Mouse (Mus musculus) intestine, embryonic 16.5 days (tissue): ENCODE results near the gene Tmem119. TPM values are rescaled to one million over a fixed set of nuclear protein-coding genes. Genes with fewer than 3 reads are reported as not detected.
"Not testable (repeated sequence)": the region's sequence is repeated elsewhere in the genome, so short reads cannot be mapped to it uniquely, and the experiment has no call there.

Experiments
- ATAC-seq: fragments of 200-750 bp; cut with Nextera tagmentation; 2 replicates; pipeline ENCODE4 v1.8.0; 2017; ENCODE audit warnings: moderate TSS enrichment, moderate library complexity
- H3K27ac ChIP-seq: fragments of 300-500 bp; sonication (generic); 2 replicates; pipeline ENCODE4 v1.5.1; 2014; ENCODE audit warnings: mild to moderate bottlenecking, low read length
- H3K27me3 ChIP-seq: fragments of 300-500 bp; sonication (generic); replicated peaks from 2 replicates; pipeline ENCODE4 v1.6.1; 2014; ENCODE audit warnings: low read length, control low read depth, mixed read lengths; ENCODE audit not compliant: control insufficient read depth, insufficient read depth
- H3K36me3 ChIP-seq: fragments of 300-500 bp; sonication (generic); 2 replicates; pipeline ENCODE4 v1.6.1; 2014; ENCODE audit warnings: low read length, control low read depth; ENCODE audit not compliant: control insufficient read depth, insufficient read depth
- H3K4me1 ChIP-seq: fragments of 300-500 bp; sonication (generic); 2 replicates; pipeline ENCODE4 v1.6.1; 2014; ENCODE audit warnings: low read length, control low read depth, mixed read lengths; ENCODE audit not compliant: control insufficient read depth, insufficient read depth
- H3K4me2 ChIP-seq: fragments of 300-500 bp; sonication (generic); 2 replicates; pipeline ENCODE4 v1.6.1; 2014; ENCODE audit warnings: low read depth, low read length, control low read depth
- H3K4me3 ChIP-seq: fragments of 300-500 bp; sonication (generic); 2 replicates; pipeline ENCODE4 v1.5.1; 2014; ENCODE audit warnings: mild to moderate bottlenecking, low read length
- H3K9ac ChIP-seq: fragments of 300-500 bp; sonication (generic); 2 replicates; pipeline ENCODE4 v1.6.1; 2014; ENCODE audit warnings: low read depth, low read length
- H3K9me3 ChIP-seq: fragments of 300-500 bp; sonication (generic); 2 replicates; pipeline ENCODE4 v1.6.1; 2016; ENCODE audit warnings: low read length, control low read depth; ENCODE audit not compliant: control insufficient read depth
- WGBS: fragments of 180-500 bp; shearing (Covaris S2); extraction: QIAGEN DNeasy Blood & Tissue Kit; methylation state at CpG from one replicate; pipeline ENCODE4 v1.1.7; 2014; 5-methylcytosine and 5-hydroxymethylcytosine counted together
- polyA plus RNA-seq: library from polyadenylated mRNA; unstranded; fragments of >200 nt; fragmentation: Nextera tagmentation; extraction: Ambion mirVana; gene quantifications from 2 replicates; pipeline ENCODE4 v1.2.1, GENCODE M21; 2015

Tmem119 gene
- polyA plus RNA-seq, 1 experiment from 2014 or later, result 63.7 TPM

DNA sequence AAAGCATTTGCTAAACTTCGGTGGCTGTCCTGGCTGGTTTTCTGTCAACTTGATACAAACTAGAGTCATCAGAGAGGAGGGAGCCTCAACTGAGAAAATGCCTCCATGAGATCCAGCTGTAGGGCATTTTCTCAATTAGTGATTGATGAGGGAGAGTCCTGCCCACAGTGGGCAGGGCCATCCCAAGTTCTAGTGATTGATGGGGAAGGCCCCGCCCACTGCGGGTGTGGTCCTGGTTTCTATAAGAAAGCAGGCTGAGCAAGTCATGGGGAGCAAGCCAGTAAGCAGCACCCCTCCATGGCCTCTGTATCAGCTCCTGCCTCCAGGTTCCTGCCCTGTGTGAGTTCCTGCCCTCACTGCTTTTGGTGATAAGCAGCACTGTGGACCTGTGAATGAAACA is 16.2 kb downstream of the Tmem119 start:
- not testable (repeated sequence) for H3K4me2 ChIP-seq, H3K4me3 ChIP-seq, H3K9me3 ChIP-seq, H3K27me3 ChIP-seq, H3K36me3 ChIP-seq
- peak overlapping the region; percentile 89 for H3K27ac ChIP-seq
- peak overlapping the region; percentile 42; the same call in 1 of the 2 replicates for H3K9ac ChIP-seq
- 29% methylated on average over 3 of the region's 3 CpGs for WGBS
- peak; percentile 12; the same call in 1 of the 2 replicates for ATAC-seq
- H3K4me1 ChIP-seq, result peaks cover 15% of the 10 kb centered on the region

DNA sequence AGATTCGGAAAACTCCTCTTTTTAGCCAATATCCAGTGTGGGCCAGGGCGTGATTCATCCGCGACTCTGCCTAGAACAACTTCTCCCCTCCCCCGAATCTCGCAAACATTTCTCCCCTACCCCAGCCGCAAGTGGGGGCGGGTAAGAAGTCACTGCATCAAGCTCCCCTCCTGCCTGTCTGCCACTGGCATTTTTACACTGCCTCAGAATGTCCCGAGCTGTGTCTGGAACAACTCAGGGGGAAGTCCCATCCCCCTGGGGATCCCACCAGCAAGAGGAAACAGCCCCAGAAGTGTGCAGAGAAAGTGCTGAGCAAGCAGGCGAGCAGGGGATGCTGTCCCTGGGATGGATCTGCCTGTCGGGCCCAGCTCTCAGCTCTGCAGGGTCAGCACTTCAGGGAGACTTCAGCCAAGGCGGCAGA is 16.7 kb downstream of the Tmem119 start:
- peak overlapping the region; percentile 42; the same call in 1 of the 2 replicates for H3K9ac ChIP-seq
- 8% methylated on average over 12 of the region's 12 CpGs for WGBS
- ATAC-seq, result peak; percentile 79

DNA sequence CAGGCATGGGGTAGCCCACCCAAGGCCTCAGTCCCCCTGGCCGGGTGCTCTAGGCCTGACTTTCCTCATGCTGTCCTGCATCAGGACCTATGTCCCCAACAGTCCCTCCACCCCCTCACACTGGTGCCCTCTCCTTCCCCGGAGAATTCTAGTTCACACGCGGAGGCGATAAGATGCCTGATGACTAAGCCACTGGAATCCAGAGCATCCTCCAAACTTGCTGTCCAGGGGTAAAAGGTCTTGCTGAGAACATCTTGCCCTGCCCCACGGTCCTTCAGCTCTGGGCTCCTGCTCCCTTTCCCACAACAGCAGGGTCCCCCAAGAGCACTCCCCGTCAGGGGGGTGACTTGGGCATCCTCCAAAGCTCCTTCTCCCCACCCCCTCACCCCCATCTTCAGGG is 17.7 kb downstream of the Tmem119 start:
- Histone ChIP-seq H3K4me3 (no peak overlapping the region), H3K9ac (no peak overlapping the region), H3K9me3 (no peaks in the 10 kb centered on the region), H3K27me3 (no peaks in the 10 kb centered on the region), H3K4me1 (peaks cover 6% of the 10 kb centered on the region), H3K4me2 (no peak overlapping the region), H3K36me3 (no peaks in the 10 kb centered on the region), H3K27ac (peak overlapping the region; percentile 89)
- WGBS, result 81% methylated on average over 7 of the region's 7 CpGs
- ATAC-seq, result no peak

More for the DNA sequence above, 16.7 kb downstream of the Tmem119 start:
- no peaks in the 10 kb centered on the region for H3K27me3 ChIP-seq
- H3K4me2 ChIP-seq, result no peak overlapping the region
- peaks cover 10% of the 10 kb centered on the region for H3K4me1 ChIP-seq
- 0 out of 2 replicates have a peak overlapping the region, but pooled peaks have one; percentile 7 for H3K4me3 ChIP-seq
- no peaks in the 10 kb centered on the region for H3K9me3 ChIP-seq
- H3K27ac ChIP-seq, result peak overlapping the region; percentile 89
- H3K36me3 ChIP-seq, result no peaks in the 10 kb centered on the region

DNA sequence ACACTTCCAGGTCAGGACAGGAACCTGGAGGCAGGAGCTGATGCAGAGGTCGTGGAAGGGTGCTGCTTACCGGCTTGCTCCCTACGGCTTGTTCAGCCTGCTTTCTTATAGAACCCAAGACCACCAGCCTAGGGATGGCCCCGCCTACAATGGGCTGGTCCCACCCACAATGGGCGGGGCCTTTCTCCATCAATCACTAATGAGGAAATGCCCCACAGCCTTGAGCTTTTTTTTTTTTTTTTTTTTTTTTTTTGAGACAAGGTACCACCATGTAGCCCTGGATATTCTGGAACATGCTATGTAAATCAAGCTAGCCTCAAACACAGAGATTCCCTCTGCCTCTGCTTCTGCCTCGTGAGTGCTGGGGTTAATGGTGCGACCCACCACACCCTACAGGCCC is 18.4 kb downstream of the Tmem119 start:
- H3K4me3 ChIP-seq, result no peak overlapping the region
- H3K27me3 ChIP-seq, result no peaks in the 10 kb centered on the region
- no peak overlapping the region for H3K9ac ChIP-seq
- H3K27ac ChIP-seq, result no peak overlapping the region
- H3K4me1 ChIP-seq, result peaks cover 6% of the 10 kb centered on the region
- WGBS, result 82% methylated on average over 7 of the region's 7 CpGs
- ATAC-seq, result no peak
- H3K9me3 ChIP-seq, result no peaks in the 10 kb centered on the region
- H3K4me2 ChIP-seq, result no peak overlapping the region
- peaks cover 4% of the 10 kb centered on the region; the same call in 1 of the 2 replicates for H3K36me3 ChIP-seq

DNA sequence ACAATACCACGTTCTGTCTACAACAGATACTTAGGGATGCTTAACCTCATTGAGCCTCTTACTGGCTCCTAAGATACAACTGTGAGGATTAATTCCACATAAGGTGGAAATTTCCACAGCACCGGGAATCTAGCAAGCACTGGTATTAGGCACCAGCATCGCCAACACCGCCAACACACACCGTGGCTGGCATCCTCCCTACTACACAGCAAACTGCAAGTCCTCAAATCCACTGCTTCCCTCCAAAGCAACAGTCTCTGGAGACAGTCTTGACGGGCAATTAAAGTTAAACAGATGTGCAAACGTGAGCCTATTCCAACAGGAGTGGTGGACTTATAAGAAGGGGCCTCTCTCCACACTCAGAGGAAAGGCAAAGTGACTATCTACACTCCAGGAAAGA is 19.1 kb downstream of the Tmem119 start:
- Histone ChIP-seq H3K9ac (no peak overlapping the region), H3K4me3 (no peak overlapping the region), H3K27ac (no peak overlapping the region), H3K9me3 (no peaks in the 10 kb centered on the region), H3K4me1 (peaks cover 6% of the 10 kb centered on the region), H3K27me3 (no peaks in the 10 kb centered on the region), H3K36me3 (peaks cover 4% of the 10 kb centered on the region; the same call in 1 of the 2 replicates), H3K4me2 (no peak overlapping the region)
- ATAC-seq, result no peak
- 67% methylated on average over 7 of the region's 7 CpGs for WGBS

DNA sequence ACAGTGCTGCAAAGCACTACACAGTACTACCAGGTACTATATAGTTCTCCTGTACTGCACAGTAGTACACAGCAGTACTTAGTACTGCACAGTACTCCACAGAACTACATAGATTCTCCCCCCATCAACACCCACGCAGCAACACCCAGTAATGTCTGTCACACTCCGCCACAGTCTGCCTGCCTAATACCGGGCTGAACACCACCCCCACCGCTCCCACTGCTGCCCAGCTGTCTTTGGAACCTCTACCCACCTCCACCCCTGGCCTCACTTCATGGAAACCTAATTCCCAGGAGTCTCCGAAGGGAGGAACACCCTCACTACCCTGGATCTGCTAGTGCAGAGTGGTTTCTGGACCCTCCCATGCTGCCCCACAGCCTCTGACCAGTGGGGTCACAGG is 19.6 kb downstream of the Tmem119 start:
- Histone ChIP-seq H3K9me3 (no peaks in the 10 kb centered on the region), H3K4me1 (peaks cover 6% of the 10 kb centered on the region), H3K27me3 (no peaks in the 10 kb centered on the region), H3K4me2 (no peak overlapping the region), H3K9ac (no peak overlapping the region), H3K27ac (no peak overlapping the region), H3K36me3 (peaks cover 8% of the 10 kb centered on the region), H3K4me3 (no peak overlapping the region)
- no peak for ATAC-seq
- 86% methylated on average over 5 of the region's 5 CpGs for WGBS

DNA sequence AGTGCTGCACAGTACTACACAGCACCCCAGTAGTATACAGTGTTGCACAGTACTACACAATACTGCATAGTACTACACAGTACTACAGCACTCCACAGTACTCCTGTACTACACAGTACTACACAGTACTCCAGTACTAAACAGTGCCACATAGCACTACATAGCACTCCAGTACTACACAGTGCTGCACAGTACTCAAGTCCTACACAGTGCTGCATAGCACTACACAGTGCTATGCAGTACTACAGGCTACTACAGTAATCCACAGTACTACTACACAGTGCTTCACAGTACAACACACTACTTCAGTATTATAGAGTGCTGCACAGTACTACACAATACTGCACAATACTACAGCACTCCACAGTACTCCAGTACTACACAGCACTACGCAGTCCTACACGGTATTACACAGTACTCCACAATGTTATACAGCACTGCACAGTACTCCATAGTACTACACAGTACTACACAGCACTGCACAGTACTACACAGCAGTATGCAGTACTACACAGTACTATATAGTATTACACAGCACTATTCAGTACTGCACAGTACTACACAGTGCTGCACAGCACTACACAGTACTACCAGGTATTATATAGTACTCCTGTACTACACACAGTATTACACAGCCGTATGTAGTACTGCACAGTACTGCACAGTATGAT is 20.1 kb downstream of the Tmem119 start:
- no peak for ATAC-seq
- 94% methylated on average over 3 of the region's 3 CpGs for WGBS
- H3K9ac ChIP-seq, result no peak overlapping the region
- no peak overlapping the region for H3K27ac ChIP-seq
- H3K36me3 ChIP-seq, result peaks cover 12% of the 10 kb centered on the region
- no peaks in the 10 kb centered on the region for H3K9me3 ChIP-seq
- no peaks in the 10 kb centered on the region for H3K27me3 ChIP-seq
- H3K4me1 ChIP-seq, result peaks cover 6% of the 10 kb centered on the region
- no peak overlapping the region for H3K4me3 ChIP-seq
- no peak overlapping the region for H3K4me2 ChIP-seq

DNA sequence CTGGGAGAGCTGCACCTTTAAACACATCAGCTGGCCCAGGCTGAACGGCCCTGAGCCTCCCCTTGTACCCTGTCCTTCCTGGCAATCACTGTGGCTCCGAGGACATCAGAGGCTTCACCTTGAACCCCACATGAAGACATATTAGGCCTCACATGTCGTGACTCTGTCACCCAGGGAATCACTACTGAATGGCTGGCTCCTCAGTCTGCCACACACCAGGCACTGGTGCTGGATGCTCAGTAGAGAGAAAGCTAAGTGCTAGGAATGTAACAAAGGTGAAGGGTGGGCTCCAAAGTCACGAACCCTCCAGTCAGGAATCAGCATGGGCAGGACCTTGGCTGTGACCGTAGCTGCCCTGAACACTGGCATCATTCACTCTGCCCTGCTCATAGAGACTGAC is 20.7 kb downstream of the Tmem119 start:
- peaks cover 6% of the 10 kb centered on the region for H3K4me1 ChIP-seq
- H3K9me3 ChIP-seq, result no peaks in the 10 kb centered on the region
- no peak overlapping the region for H3K27ac ChIP-seq
- no peak overlapping the region for H3K4me2 ChIP-seq
- H3K36me3 ChIP-seq, result peaks cover 17% of the 10 kb centered on the region
- no peak for ATAC-seq
- 80% methylated on average over 5 of the region's 5 CpGs for WGBS
- no peak overlapping the region for H3K9ac ChIP-seq
- no peak overlapping the region for H3K4me3 ChIP-seq
- H3K27me3 ChIP-seq, result no peaks in the 10 kb centered on the region

DNA sequence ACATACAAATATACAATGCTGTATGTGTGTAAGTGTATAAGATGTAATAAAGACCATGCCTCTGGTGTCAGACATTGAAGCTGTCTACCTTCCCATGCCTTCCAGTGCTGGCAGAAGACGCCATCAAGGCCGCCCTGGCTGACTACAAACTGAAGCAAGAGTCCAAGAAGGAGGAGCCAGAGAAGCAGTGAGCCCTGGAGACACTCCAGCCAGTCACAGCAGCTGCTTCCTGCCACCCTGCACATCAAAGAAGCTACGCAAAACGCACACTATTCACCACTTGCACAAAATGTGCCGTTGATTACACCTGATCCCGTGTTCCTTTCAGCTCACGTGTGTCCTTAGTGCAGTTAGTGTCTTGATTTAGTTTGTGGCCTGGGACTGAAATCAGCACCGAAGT is 22.6 kb downstream of the Tmem119 start:
- Histone ChIP-seq H3K36me3 (peaks cover 17% of the 10 kb centered on the region), H3K4me1 (peaks cover 11% of the 10 kb centered on the region)
- not testable (repeated sequence) for H3K4me2 ChIP-seq, ATAC-seq, H3K4me3 ChIP-seq, H3K9ac ChIP-seq, H3K9me3 ChIP-seq, H3K27me3 ChIP-seq, H3K27ac ChIP-seq
- 86% methylated on average over 8 of the region's 8 CpGs for WGBS

DNA sequence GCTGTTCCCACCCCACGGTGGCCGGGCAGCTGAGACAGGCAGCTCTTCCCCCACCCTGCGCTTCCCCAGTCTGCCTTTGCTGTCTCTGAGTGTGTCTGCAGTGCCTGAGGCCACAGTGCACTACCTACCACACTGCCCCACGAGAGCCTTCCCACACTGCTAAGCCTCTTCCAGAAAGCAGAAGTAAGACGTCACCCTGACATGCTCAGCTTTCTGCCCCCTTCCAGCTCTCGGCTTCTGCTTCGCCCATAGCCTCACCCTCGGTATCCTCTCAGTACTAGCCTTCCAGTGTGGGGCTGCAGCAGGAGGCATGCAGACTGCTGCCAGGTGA is 23.5 kb downstream of the Tmem119 start:
- no peak overlapping the region for H3K9ac ChIP-seq
- no peak overlapping the region for H3K4me3 ChIP-seq
- 88% methylated on average over 8 of the region's 8 CpGs for WGBS
- no peaks in the 10 kb centered on the region for H3K27me3 ChIP-seq
- no peaks in the 10 kb centered on the region for H3K9me3 ChIP-seq
- no peak overlapping the region for H3K4me2 ChIP-seq
- no peak for ATAC-seq
- H3K4me1 ChIP-seq, result peaks cover 11% of the 10 kb centered on the region
- peaks cover 17% of the 10 kb centered on the region for H3K36me3 ChIP-seq
- H3K27ac ChIP-seq, result no peak overlapping the region
